Mouse (Mus musculus) spleen, adult 18-20 months (tissue): ENCODE results near the gene Rsph3a.
"Not testable (repeated sequence)": the region's sequence is repeated elsewhere in the genome, so short reads cannot be mapped to it uniquely, and the experiment has no call there.

Experiments
- DNase-seq, 2 experiments: peaks; one replicate each; pipeline ENCODE4 v3.0.0; 2022; ENCODE audit warnings: mixed read lengths in 2 of 2

Gene Rsph3a

DNA sequence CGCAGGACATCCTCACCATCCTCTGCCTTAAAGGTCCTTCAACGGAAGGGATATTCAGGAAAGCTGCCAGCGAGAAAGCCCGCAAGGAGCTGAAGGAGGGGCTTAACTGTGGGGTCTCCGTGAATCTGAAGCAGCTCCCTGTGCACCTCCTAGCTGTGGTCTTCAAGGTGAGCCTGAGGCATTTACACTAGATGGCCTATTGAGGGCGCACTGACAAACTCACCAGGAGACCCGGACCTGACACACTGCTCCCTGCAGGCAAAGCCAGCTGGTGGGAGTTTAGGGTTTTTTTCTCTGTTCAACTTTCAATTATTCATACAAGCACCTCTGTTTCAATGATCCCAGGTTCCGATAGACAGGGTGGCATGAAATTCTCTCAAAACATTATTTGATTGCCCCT is 16.1 kb upstream of the Rsph3a start:
- no peak for DNase-seq

DNA sequence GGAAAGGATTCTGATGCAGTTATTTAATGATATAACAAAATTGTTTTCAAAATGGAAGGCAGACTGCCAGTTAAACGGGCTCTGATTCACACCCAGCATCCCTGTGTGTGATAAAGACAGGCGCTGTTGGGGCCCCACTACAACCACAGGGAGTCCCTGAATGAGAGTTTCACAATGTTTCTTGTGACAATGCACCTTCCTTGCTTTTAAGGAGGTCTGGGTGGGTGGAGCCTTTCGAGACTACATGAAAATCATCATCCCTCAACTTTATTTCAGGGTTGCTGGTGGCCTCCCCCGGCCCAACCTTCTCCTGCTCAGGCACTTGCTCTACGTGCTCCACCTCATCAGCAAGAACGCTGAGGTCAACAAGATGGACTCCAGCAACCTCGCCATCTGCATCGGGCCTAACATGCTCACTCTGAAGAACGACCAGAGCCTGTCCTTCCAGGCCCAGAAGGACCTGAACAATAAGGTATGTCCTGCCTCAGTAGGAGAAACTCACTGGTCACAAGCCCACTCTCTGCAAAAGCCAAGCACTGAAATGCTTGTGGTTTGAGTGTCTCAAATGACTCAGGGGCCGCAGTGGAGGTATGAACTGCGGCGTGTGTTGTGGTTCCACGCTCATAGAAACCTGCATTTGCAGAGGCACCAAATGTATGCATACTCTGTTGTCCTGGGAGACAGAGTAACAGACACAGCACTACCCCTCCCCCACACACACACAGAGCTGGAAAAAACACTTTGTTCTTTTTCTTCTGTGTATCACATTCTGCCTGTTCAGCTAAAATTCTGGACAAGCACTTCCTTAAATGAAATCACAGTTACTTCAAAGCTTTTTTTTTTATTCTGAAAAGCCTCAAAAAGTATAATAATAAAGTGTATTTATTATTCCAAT is 14.1 kb upstream of the Rsph3a start:
- DNase-seq, result no peak

DNA sequence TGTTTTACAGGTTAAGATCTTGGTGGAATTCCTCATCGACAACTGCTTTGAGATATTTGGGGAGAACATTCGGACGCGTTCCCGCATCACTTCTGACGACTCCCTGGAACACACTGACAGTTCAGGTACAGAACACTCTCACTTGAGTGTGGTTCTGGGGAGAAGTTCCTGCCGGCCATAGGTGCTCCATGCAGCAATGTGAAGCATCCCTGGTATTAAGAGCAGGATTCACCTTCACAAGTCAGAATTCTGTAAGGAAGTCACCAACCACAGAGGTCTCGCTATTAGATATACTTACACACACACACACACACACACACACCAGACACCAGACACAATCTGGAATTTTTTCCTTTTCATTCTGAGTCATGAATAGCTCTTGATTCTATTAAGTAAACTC is 13.3 kb upstream of the Rsph3a start:
- not testable (repeated sequence) for DNase-seq

DNA sequence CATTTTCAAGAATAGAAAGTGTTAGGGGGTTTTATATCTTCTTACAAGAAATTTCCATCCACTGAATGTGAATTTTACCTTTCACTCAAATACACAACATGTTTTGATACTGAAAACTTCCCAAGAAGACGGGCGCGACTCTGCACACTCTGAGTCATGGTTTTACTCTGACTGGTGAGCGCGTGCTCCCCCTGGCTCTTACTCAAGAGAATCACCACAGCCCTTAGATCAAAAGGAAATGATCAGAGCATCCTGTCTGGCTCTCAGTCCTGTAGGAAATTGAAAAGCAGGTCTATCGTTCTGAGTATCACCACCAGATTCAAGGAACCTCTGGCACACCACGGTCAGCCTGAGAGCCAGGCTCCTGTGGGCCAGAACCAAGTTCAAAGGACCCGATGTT is 5.8 kb upstream of the Rsph3a start:
- DNase-seq, result peak; percentile 20 to 51

DNA sequence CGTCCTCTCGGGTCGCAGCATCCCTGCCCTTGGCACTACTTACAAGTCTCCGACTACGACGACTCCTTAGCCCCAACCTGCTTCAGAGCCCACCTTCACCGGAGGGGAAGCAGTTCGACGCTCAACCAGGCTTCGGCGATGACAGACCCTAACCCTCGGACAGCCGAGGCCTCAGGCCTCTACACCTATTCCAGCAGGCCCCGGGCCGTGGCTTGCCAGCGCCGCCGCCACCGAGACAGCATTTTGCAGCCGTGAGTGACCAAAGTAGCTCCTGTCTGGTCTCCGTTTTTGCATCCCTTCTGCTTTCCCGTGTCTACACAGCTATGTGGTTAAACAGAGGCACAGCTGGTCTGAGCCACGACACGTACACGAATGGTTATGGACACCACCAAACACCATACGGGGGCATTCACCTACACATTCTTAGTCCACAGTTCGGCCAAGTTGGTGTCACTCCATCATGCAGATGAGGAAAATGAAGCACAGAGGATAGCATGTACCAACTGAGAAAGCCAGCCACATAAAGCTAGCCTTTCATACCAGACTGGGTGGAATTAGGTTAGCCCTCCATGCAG is 726 bp downstream of the Rsph3a start:
- not testable (repeated sequence) for DNase-seq

DNA sequence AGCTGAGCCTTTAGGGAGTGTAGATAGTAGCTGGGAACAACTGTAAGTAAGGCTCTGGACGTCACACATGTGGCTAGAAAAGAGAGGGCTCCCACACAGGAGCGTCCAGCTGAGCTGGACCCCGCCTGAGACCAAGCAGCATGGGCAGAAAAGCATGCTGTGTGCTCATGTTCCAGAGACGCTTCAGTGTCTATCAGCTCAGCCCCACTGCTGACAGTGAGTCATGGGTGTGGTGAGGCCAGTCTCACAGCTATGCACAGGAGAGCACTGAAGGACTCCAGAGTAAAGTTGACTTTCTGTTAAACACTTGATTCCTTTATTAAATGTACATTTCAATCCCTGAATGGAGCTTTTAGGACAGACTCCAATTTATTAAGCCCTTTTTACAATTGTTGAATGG is 5.9 kb downstream of the Rsph3a start:
- DNase-seq, result not testable (repeated sequence)

DNA sequence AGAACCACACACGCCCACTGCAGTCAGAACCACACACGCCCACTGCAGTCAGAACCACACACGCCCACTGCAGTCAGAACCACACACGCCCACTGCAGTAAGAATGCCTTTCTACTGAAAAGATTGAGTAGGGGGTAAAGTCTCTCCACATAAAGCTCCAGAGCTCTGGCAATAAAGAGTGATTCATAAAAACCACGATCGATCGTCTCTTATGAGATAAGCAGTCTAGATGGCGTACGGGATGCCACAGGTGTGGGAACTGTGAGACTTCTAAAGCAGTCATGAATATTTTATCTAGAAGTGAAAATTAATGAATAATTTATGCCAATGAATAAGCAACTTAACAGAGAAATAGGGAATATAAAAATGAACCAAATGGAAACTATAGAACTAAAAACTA is 11.8 kb downstream of the Rsph3a start:
- DNase-seq, result not testable (repeated sequence)

DNA sequence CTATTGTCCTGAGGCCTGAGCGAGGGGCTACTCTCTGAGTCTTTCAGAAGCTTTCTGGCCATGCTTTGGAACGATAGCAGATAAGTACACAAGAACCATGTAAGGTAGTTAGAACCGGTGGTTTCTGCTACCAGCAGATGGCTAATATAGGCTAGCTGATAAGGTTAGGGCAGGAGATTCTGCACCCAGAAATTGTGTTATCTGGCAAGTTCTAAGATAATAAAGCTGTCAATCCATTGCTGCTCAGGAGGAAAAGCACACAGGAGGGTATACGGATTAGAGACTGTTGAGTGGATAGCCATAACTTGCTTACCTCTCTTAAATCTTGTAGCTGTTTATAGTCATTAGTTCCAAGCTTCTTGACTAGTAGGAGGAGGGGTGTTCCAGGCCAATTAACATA is 17.9 kb downstream of the Rsph3a start:
- not testable (repeated sequence) for DNase-seq

DNA sequence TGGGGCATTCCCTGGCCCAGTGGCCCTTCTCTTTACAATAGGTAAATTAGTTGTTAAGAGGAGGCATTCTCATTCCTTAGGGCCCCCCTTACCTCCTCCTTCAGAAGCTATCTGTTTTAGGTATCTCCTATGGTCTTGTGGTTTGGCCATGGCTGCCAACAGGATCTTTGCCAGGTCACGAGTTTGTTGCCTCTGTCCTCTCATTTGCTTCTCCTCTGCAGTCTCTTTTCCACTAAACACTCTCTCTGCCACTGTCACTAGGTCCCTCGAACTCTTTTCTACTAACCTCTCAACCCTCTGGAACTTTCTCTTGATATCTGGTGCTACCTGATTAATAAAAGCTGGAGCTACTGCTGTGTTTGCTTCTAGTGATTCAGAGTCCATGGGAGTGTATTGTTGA is 19.0 kb downstream of the Rsph3a start:
- not testable (repeated sequence) for DNase-seq

DNA sequence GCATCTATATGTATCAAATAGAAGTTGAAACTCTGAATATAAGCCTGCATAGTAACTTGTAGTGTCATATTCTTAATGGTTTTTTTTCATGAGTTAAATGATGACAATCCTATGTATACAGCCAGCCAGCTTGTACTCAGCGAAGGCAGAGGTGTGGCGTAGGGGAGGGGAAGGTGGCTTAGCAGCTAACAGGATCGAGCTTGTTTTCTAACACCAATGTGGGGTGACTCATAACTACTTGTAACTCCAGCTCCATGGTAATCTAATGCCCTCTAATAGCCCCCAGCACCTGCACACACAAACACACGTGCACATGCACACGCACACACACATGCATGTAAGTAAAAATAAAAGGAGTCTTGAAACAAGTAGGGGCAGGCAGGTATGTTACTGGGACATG is 23.1 kb downstream of the Rsph3a start:
- DNase-seq, result not testable (repeated sequence)

DNA sequence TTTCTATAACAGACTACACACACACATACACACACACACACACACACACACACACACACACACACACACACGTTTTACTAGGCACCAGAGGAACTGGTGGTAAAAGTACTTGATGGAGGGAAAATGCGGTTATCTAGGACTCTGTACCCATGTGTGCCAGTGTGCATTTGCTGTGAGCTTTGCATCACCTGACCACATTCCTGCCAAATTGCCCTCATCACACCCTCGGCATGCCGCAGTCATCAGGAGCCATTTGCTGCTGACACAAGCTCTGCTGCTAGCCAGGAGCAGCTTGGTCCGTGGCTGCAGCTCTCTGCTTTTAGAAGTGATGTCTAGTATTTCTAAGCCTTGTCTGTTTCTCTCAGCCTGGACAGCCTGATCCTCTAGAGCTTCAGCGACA is 24.4 kb downstream of the Rsph3a start:
- DNase-seq, result not testable (repeated sequence)

DNA sequence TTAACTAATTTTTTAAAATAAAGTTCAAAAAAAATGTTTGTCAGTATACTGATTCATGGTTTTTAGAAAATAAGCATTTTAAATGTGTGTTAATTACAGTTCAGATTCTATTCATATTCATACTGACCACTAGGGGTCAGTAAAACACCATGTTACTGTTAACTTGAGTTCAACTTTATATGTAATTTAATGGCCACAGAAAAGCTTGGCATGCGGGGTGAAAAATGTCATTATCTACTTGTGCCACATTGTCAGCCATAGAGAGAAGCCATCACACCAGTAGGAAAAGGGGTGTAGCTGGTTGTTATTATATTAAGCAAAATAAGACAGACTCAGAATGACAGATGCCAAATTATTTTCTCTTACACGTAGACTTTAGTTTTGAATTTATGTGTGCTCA is 38.1 kb downstream of the Rsph3a start:
- DNase-seq, result not testable (repeated sequence)

DNA sequence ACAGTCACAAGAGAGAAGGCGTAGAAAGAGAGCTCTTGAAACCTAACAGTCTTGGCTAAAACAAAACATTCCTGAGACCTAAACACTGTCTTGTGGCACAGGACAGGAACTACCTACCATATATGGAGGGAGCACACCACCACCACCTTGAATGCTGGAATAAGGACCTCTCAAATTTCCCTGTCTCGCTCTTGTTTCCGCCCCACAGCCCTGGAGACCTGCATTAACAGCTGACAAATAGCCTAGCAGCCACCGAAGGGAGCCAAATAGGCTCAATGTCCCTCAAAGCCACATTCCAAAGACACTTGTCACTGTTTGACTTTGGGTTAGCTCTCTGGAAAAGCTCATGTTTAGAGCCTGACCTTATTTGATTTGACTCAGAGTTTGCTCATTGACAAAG is 40.2 kb downstream of the Rsph3a start:
- DNase-seq, result not testable (repeated sequence)

DNA sequence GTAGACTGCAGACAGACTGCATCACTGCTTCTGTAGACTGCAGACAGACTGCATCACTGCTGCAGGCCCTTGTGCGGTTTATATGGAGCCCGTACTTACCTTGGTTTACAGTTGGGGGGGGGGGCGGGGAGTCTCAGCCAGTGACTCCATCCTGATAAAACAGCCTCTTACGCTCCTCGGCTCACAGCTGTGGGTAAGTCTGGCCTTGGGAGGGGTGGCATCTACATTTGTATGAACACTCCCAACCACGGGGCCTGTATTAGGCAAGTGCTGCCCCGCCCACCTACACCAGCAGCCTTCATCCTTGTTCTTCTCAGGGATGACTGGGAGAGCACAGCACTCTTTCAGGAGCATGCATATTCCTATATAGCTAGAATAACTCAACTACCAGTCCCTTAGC is 41.6 kb downstream of the Rsph3a start:
- not testable (repeated sequence) for DNase-seq

DNA sequence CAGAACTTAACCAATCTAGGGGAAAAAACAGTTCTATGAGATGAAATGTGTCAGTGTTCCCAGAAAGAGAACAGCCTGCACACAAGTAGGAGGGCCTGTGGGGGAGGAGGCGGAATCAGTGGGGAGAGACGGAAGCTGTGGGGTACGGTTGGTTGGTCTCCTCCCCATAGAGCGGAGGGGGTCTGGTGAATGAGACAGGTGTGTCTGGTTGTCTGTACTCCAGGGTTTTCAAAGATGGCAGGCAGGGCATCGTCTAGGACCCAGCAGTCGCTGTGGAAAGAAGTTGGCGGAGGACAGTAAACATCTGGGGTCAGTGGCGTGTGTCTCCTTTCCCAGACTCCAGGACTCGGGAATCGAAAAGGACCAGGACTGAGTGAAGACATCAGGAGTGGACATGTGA is 57.8 kb downstream of the Rsph3a start:
- not testable (repeated sequence) for DNase-seq

DNA sequence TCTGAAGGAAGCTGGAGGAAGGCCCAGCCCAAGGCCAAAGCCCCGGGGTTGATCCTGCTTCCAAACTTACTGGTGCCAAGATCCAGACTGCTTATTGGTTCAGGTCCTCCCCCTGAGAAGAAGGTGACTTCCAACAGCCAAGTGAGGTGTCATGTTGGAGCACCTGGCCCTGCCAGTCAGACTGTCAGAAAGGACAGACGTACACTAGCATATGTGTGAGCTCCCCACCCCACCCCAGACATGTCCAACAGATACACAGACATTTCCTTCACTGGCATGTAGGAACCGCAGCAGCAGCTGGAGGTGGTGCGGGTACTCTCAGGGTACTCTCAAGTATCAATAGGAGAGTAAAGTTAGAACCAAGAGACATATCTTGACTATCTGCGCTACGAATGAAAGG is 61.4 kb downstream of the Rsph3a start:
- not testable (repeated sequence) for DNase-seq

DNA sequence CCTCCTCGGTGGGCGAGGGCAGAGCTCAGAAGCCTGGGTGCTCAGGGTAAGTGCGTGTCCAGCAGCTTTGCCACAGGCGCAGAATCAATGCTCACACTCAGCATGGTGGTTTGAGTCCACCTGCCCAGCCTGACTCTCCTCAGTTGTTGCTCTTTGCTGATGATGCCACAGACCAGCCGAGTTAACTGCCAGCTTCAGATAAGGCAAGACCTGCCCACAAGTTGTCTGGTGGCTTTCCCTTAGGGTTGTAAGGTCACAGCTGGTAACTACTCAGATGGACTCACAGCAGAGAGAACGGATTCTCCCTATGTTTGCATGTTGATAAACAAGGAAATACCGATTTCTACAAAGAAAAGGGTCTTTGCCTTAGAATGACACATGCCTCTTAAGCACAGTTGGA is 64.2 kb downstream of the Rsph3a start:
- DNase-seq, result not testable (repeated sequence)

DNA sequence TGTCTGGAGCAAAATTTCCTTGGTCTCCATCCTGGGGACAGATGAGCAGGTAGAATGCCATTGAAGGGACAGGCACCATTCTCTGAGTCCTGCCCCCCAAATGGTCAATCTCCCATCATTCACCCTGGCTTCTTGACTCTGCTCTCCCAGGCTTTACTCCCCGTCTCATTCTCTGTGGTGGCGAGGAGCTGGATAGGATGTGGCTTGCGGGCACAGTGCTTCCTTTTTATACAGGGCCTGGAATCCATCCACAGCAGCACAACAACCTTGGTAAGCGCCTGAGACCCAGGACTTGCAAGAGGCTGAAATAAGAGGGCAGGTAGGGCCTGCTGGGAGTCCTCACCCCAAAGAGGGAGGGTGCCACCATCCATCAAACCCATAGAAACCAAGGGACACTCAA is 68.6 kb downstream of the Rsph3a start:
- not testable (repeated sequence) for DNase-seq

DNA sequence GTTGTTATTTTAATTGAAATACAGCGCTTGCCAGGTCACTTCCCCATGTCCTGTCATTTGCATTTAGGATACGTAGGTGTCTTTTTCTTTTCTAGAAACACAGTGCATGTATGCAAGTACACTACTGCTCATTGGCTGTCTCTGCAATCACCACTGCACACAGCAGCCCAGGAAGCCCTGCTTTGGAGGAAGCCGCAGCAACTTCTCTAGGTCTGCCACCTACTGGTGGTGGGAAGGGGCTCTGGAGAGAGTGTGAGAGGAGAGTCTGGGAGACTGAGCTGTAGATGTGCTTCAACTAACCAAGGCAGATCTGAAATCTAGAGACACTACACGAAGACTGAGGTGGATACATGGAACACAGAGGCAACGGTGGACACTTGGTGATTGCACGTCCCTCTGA is 77.3 kb downstream of the Rsph3a start:
- not testable (repeated sequence) for DNase-seq

DNA sequence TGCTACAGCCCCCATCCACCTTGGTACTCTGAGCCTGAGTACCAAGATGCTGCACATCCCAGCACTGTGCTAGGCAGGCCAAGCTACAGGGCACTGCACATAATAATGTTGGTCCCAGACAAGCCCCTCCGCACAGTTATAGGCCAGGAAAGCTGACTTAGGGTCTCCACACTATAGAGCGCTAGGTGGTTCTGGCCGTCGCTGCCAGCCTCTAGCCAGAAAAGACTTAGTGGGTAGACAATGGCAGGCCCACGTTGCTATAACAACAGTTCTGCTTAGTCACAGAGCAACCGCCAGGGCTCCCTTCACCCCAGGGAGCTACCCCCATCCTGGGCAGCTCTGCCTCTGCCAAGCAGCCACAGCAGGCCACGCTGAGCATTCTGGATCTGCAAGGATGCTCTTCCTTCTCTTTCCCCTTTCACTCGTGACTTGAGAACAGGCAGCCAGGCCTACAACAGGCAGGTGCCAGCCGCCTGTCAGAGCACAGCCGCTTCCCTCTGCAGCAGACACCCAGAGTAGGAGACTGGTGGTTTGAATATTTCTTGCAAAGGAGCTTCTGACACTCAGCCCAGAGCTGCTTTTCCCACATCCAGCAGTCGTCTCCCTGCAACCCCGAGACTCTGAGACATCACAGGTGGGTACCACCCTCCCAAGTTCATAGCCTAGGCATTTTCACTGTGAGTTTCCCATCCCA is 82.2 kb downstream of the Rsph3a start:
- not testable (repeated sequence) for DNase-seq
